In the genomic region with DNA sequence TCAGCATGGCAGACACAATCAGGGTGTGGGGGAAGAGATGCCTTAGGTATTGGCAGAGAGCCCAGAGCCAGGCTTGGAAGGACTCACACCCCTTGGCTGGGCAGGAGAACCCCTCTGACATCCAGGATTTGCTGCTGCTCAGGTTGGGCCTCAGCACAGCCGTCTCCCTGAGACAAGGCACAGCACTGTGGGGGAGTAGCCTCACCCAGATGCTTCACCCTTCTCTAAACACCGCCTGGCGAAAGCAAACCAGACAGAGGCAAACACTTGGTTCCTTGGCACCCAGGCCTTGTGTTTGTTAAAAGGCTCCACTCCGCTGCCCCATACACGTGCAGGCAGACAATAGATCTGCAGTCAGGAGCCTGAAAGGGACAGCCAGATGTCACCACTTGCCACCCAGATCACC, we compare ENCODE assay signal across 9 mouse cellular contexts. TPM values are rescaled to one million over a fixed set of nuclear protein-coding genes. Genes with fewer than 3 reads are reported as not detected.
DNase-seq lines count a peak whose midpoint lies in the region; ATAC-seq and TF ChIP-seq lines count a peak whose summit lies in the region.
"Had no signal": no experiment of that assay in that cellular context is flagged by ENCODE, and none has a peak within 500 bp of the region (broad histone marks: within the 10 kb centered on the region; RNA-seq: fewer than 3 reads in every experiment).

No protein-coding gene starts in this region.

- H3K36me3 ChIP-seq in forebrain, embryonic 10.5 days (replicated peaks): no peaks in the 10 kb centered on the region
- no peaks in the 10 kb centered on the region for H3K36me3 ChIP-seq in intestine, embryonic 16.5 days (ENCODE audit: control insufficient read depth, insufficient read depth, low read length)
- H3K36me3 ChIP-seq: G1E had no signal

- H3K4me2 ChIP-seq in intestine, embryonic 16.5 days (ENCODE audit: low read depth, low read length): peak overlapping the region; percentile 91

- ATAC-seq in intestine, embryonic 16.5 days: peak; percentile 31; the same call in 1 of the 2 replicates

- peak overlapping the region; percentile 23; the same call in 1 of the 2 replicates for H3K27ac ChIP-seq in layer of hippocampus, adult 2 months
- H3K27ac ChIP-seq in forebrain, embryonic 10.5 days: 0 out of 2 replicates have a peak overlapping the region, but pooled peaks have one; percentile 6
- peak overlapping the region; percentile 87; the same call in 1 of the 2 replicates for H3K27ac ChIP-seq in intestine, embryonic 16.5 days (ENCODE audit: low read length)

- no peaks in the 10 kb centered on the region for H3K9me3 ChIP-seq in forebrain, embryonic 10.5 days
- no peaks in the 10 kb centered on the region for H3K9me3 ChIP-seq in intestine, embryonic 16.5 days (ENCODE audit: control insufficient read depth, low read length)
- H3K9me3 ChIP-seq: G1E had no signal

- WGBS in forebrain, embryonic 10.5 days: 49% methylated on average over 5 of the region's 5 CpGs
- 29% methylated on average over 5 of the region's 5 CpGs for WGBS in intestine, embryonic 16.5 days

- peak overlapping the region; percentile 87; the same call in 1 of the 2 replicates for H3K9ac ChIP-seq in intestine, embryonic 16.5 days (ENCODE audit: low read depth, low read length)

- H3K4me3 ChIP-seq in layer of hippocampus, adult 2 months: peak overlapping the region; percentile 91
- H3K4me3 ChIP-seq in forebrain, embryonic 10.5 days: peak overlapping the region; percentile 71; the same call in 1 of the 2 replicates
- H3K4me3 ChIP-seq in intestine, embryonic 16.5 days (ENCODE audit: low read length): peak overlapping the region; percentile 82

- no peak for DNase-seq in layer of hippocampus, adult 2 months (ENCODE audit: low spot score in 2 of 2)
- DNase-seq in layer of hippocampus, adult 9-10 months (ENCODE audit: low spot score): no peak
- no peak for DNase-seq in forebrain, embryonic 10.5 days (ENCODE audit: extremely low spot score, low spot score)
- peak; percentile 58 for DNase-seq in lung, postnatal 10 days
- DNase-seq in spleen, adult 18-20 months: no peak
- no peak for DNase-seq in layer of hippocampus, adult 11-12 months (ENCODE audit: low spot score)
- DNase-seq in gastrocnemius, adult 18-20 months (ENCODE audit: low spot score): no peak

- peaks cover 50% of the 10 kb centered on the region for H3K27me3 ChIP-seq in forebrain, embryonic 10.5 days (ENCODE audit: poor library complexity, severe bottlenecking)
- H3K27me3 ChIP-seq in intestine, embryonic 16.5 days (replicated peaks; ENCODE audit: control insufficient read depth, insufficient read depth, low read length): no peaks in the 10 kb centered on the region

- no peak for TF ChIP-seq CTCF in layer of hippocampus, adult 2 months (conservative IDR thresholded peaks at IDR 0.05)

- peaks cover 30% of the 10 kb centered on the region for H3K4me1 ChIP-seq in forebrain, embryonic 10.5 days
- H3K4me1 ChIP-seq in intestine, embryonic 16.5 days (ENCODE audit: control insufficient read depth, insufficient read depth, low read length): peaks cover 30% of the 10 kb centered on the region

RNA-seq across cellular contexts. Expression of gene Osbpl5, which starts 18.2 kb away (rescaled TPM):
- total RNA-seq in layer of hippocampus, adult 2 months (2021): 10 to 100 TPM; 18.0 to 24.4 TPM
- polyA plus RNA-seq in forebrain, embryonic 10.5 days (2016; fragmentation: Nextera tagmentation; extraction: Ambion mirVana): 8.9 and 9.4 TPM in 2 replicates
- polyA plus RNA-seq in intestine, embryonic 16.5 days (2015; fragmentation: Nextera tagmentation; extraction: Ambion mirVana): 26.4 and 29.0 TPM in 2 replicates
- total RNA-seq in gastrocnemius, adult 18-20 months (2021): 10 to 100 TPM; 14.4 to 15.4 TPM
- polyA plus RNA-seq: G1E had no signal

RNA-seq across cellular contexts. Expression of gene Mrgprg, which starts 28.2 kb away (rescaled TPM):
- not detected for total RNA-seq in layer of hippocampus, adult 2 months (2021)
- not detected in 2 replicates for polyA plus RNA-seq in forebrain, embryonic 10.5 days (2016; fragmentation: Nextera tagmentation; extraction: Ambion mirVana)
- not detected in 2 replicates for polyA plus RNA-seq in intestine, embryonic 16.5 days (2015; fragmentation: Nextera tagmentation; extraction: Ambion mirVana)
- under 1 TPM; 0.43 to 0.71 TPM for total RNA-seq in gastrocnemius, adult 18-20 months (2021)
- polyA plus RNA-seq: G1E had no signal

RNA-seq across cellular contexts. Expression of gene Mrgpre, which starts 45.7 kb away (rescaled TPM):
- 1 to 10 TPM; 5.9 to 6.5 TPM for total RNA-seq in layer of hippocampus, adult 2 months (2021)
- 1.4 and 1.5 TPM in 2 replicates for polyA plus RNA-seq in forebrain, embryonic 10.5 days (2016; fragmentation: Nextera tagmentation; extraction: Ambion mirVana)
- 1.4 and 1.5 TPM in 2 replicates for polyA plus RNA-seq in intestine, embryonic 16.5 days (2015; fragmentation: Nextera tagmentation; extraction: Ambion mirVana)
- under 1 TPM; 0.68 to 0.71 TPM for total RNA-seq in gastrocnemius, adult 18-20 months (2021)
- total RNA-seq: G1E had no signal
- polyA plus RNA-seq: G1E had no signal

RNA-seq across cellular contexts. Expression of gene Tnfrsf23, which starts 52.9 kb away (rescaled TPM):
- total RNA-seq in layer of hippocampus, adult 2 months (2021): 1 to 10 TPM; 1.3 to 1.6 TPM
- 0.09 and 0.15 TPM in 2 replicates for polyA plus RNA-seq in forebrain, embryonic 10.5 days (2016; fragmentation: Nextera tagmentation; extraction: Ambion mirVana)
- 1.2 and 1.4 TPM in 2 replicates for polyA plus RNA-seq in intestine, embryonic 16.5 days (2015; fragmentation: Nextera tagmentation; extraction: Ambion mirVana)
- 1 to 10 TPM; 4.8 TPM for total RNA-seq in gastrocnemius, adult 18-20 months (2021)
- polyA plus RNA-seq: G1E had no signal

Comparison
In these comparisons a context has a peak if more than half of its experiments do, and no peak if none do; other contexts are left out.
1. H3K27ac ChIP-seq: peak in every context shown above with its lines; median percentile 87 in intestine, embryonic 16.5 days; 23 in layer of hippocampus, adult 2 months; 6 in forebrain, embryonic 10.5 days.
2. RNA of gene Mrgpre, which starts 45.7 kb away (total RNA-seq): 5.9 to 6.5 TPM in layer of hippocampus, adult 2 months; 0.68 to 0.71 TPM in gastrocnemius, adult 18-20 months; every median in the first group is over 4 times any median in the second.
3. Peak in every context shown above with its lines, with median percentiles within 50 percentile points of each other: H3K4me3 ChIP-seq.